Mouse (Mus musculus): ENCODE data around the gene Pdgfc.

Gene Pdgfc

DNA sequence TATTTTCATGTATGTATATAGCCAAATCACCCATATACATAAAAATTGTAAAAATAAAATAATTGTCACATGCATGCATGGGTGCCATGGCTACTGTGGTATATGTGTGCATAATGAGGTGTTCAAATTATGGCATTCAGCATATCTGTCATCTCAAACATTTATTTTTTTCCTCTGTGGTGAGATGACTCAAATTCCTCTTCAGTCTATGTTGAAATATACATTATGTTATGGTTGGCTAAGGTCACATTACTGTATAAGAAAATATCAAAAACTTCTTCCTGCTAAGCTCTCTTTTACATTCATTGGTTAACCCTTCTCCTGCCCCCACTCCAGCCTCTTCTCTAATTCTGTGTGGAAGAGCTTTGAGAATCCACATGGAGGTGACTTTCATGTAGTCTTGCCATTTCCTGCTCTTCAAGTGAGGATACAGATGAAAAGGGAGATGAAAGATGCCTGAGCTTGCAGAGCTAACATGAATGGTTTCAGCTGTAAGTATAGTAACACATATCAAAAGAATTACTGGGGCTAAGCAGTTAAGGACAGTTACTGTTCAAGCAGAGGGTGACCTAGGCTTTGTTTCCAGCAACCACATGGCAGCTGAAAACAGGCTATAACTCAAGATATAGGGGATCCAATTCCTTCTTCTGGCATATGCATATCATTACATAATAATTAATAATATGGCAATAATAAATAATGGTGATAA lies 124.4 kb downstream of the Pdgfc start:
- no peak for DNase-seq

DNA sequence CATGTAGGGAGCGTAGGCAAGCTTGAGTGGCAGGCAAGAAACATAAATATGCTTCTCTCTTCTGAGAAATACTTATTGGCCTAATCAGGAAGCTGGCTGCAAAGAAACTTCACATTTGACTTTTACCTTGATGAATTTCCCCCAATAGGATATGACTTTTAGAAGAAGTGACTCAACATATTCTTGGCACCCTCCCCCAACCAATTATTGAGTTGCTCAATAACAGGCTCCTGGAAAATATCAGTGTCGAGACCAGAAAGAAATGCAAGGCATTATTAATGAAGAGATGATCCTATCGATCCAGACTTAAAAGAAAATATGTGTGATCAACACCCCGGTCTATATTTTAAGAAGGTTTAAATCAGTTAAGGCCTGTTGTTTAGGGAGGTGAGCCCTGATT lies 125.9 kb downstream of the Pdgfc start:
- no peak for DNase-seq

- DNase-seq = no peak
Observed at GRCm38 (mm10) chr3:81164091-81164490, 127.9 kb downstream of the Pdgfc start.

DNA sequence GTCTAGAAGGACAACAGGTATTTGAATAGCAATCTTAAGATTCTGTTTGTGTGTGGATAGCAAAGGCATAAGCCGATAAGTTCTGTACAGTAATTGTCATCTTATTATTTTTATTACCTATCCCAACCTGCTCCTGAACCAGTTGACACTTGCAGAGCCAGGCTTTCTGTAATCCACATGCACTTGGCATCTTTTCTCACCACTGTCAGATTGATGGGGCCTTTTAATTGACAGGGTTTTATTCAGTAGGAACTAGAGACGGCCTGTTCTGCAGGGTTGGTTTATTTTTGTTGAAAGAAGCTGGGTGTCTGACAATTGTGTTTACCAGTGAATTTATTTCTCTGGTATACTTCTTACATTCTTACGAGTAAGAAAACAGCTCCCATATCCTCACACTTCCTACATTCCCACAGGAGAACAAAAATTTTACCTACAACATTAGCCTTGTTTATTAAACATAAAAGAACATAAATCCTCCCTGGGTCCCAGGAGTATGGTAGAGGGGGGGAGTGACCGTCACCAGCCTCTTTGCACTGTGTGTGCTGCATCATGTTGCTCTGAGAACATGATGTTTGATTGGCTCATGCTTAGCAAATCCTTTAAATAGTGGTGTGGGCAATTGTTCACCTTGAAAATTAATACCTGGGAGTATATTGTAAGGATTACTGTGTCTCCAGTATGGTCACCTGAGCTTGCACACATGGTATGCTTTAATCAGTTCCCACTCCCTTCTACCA lies 134.0 kb downstream of the Pdgfc start:
- no peak for DNase-seq

DNA sequence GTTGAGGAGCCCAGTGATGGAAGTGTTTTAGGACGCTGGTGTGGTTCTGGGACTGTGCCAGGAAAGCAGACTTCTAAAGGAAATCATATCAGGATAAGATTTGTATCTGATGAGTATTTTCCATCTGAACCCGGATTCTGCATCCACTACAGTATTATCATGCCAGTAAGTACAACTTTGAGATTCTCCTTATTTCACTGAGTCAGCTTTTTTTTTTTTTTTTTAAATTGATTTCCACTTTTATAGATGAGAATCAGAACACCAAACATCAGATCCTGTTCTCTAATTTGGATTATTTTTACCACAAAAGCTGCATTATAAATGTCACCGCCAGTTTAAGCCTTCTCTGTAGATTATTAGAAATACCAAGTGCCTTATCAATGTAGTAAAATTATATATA lies 138.6 kb downstream of the Pdgfc start:
- DNase-seq = no peak

GRCm38 (mm10) chr3:81181319-81182013 lies 145.2 kb downstream of the Pdgfc start:
- no peak for DNase-seq

DNA sequence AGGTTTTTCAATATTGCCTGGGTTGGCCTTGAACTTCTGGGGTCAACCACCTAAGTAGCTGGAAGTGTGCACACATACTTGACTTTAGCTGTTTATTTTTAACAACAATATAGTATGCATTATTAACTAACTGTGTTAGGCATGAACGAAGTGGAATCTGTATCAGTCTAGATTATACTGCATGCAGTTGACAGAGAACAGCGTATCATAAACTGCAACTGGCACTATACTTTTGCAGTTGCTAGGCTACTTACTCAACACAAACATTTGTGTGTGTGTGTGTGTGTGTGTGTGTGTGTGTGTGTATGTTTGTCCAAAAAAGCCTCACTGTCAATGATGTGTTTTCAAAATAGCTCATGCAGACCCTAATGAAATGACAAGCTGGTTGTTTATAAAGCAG lies 160.7 kb downstream of the Pdgfc start:
- no peak for DNase-seq

DNA sequence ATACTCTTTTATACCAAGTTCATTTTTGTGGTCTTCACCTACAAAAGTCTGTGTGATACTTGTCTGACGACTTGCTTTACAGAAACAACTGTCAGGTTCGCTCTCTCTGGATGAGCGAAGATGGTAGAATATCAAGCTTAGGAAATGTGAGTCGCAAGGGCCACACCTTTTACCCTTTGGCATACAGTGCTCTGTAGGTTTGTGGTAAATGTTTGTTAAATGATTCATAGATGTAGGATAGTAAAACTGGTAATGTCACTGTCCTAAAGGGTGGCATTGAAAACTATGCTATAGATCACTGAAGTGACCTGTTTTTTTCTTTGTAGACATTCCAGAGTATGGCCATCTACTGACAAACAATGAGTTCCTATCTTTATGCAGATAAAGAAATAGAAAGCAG lies 161.4 kb downstream of the Pdgfc start:
- no peak for DNase-seq

DNA sequence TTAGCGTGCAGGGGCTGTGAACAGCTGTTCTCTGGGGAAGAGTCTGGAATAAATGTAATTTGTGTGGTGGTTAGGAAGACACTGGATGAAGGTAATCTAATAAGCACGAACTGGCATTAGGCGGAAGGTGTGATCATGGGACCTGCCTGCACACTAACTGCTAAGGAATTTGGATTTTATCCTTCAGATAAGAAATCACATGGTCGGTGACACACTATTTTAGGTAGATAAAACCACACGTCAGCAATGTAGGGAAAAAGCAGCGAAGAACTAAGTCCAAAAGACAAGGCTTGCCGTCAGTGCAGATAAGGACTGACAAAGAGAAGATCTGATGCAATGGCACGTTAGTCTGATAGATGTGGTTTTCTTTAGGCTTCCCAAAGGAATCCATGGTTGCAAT lies 164.4 kb downstream of the Pdgfc start:
- no peak for DNase-seq

- no peak for DNase-seq
Observed at GRCm38 (mm10) chr3:81205201-81205600, 169.0 kb downstream of the Pdgfc start.

- no peak for DNase-seq
Observed at GRCm38 (mm10) chr3:81208246-81208645, 172.0 kb downstream of the Pdgfc start.

- DNase-seq = no peak
Observed at GRCm38 (mm10) chr3:81211147-81211546, 174.9 kb downstream of the Pdgfc start.

- DNase-seq = no peak
Observed at GRCm38 (mm10) chr3:81211666-81212065, 175.4 kb downstream of the Pdgfc start.

- no peak for DNase-seq
Observed at GRCm38 (mm10) chr3:81215547-81216118, 179.4 kb downstream of the Pdgfc start.

- no peak for DNase-seq
Observed at GRCm38 (mm10) chr3:81221682-81222081, 185.5 kb downstream of the Pdgfc start.

DNA sequence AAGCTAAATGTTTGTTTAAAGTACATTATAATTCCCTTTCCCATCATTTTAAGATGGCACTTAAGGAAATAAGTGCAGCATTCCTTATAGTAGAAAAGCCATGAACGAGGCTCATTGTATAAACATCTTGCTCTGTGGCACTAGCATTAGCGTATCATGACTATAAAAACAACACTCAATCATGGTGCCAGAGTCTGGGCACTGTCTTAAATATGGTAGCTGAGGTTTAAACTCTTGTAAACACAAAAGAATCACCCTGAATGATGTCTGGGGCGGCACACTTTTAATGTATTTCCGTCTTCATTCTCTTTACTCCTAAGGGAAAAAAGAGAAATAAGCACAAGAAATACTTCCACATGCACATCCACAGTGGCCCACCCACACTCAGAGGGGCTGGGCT lies 192.1 kb downstream of the Pdgfc start:
- no peak for DNase-seq

GRCm38 (mm10) chr3:81242697-81243590 lies 206.7 kb downstream of the Pdgfc start:
- no peak for DNase-seq

- no peak for DNase-seq
Observed at GRCm38 (mm10) chr3:81243591-81243990, 207.4 kb downstream of the Pdgfc start.

DNA sequence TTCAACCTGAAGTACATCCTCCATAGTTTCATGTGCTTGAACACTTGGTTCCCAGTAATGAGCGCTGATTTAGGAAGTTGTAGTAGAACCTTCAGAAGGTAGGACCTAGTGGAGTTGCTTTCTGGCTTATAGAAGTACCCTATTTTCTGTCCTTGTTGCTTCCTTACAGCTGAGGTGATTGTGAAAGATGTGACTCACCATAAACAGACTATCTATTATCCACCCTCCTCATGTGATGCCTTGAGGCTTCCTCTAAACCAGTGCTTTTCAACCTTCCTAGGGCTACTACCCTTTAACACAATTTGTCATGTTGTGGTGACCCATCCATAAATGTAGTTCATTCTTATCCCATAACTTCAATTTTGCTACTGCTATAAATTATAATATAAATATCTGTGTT lies 226.6 kb downstream of the Pdgfc start:
- no peak for DNase-seq
